Mouse (Mus musculus): ENCODE measurements at regions not wholly inside any gene's neighbourhood (a gene's known extent, or its start where the extent isn't known, plus 50 kb on each side); places are given as distances from the start of the nearest gene placed in this dataset.

DNA sequence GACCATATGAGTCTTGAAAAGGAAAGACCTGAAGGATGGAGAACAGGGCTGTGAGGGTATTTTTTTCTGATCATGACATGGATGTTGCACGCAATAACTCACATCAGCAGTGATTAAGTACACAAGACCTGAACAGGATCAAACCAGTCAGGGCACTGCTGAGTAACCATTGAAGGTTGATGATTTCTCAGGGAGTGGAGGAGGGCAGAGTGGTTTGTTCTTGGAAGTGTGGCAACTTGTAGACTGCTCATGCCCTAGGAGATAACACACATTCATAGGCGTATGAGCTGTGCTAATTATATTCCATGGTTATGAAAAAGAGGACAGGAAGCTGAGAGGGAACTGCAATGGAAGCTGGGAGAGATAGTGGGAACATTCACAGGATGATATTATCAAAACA lies 88.8 kb upstream of the Gpc5 start:
- TF ChIP-seq POLR2A (IDR thresholded peaks at IDR 0.05; ENCODE audit: low read depth, low read length) (no peak), CTCF (IDR thresholded peaks at IDR 0.05; ENCODE audit: borderline replicate concordance, insufficient read depth, low read length) (no peak)
